Mouse (Mus musculus) liver, embryonic 18 days (tissue): Measurements from ENCODE around the gene Fam189b. TPM values are rescaled to one million over a fixed set of nuclear protein-coding genes. Genes with fewer than 3 reads are reported as not detected.

Experiments
- polyA plus RNA-seq: library from polyadenylated mRNA; depleted of rRNA; stranded (reverse); fragments of >200 nt; gene quantifications from 2 replicates; pipeline ENCODE4 v1.2.3, GENCODE M21; 2012; rRNA removed

Fam189b gene
- polyA plus RNA-seq, result 3.0 and 3.4 TPM in 2 replicates

DNA sequence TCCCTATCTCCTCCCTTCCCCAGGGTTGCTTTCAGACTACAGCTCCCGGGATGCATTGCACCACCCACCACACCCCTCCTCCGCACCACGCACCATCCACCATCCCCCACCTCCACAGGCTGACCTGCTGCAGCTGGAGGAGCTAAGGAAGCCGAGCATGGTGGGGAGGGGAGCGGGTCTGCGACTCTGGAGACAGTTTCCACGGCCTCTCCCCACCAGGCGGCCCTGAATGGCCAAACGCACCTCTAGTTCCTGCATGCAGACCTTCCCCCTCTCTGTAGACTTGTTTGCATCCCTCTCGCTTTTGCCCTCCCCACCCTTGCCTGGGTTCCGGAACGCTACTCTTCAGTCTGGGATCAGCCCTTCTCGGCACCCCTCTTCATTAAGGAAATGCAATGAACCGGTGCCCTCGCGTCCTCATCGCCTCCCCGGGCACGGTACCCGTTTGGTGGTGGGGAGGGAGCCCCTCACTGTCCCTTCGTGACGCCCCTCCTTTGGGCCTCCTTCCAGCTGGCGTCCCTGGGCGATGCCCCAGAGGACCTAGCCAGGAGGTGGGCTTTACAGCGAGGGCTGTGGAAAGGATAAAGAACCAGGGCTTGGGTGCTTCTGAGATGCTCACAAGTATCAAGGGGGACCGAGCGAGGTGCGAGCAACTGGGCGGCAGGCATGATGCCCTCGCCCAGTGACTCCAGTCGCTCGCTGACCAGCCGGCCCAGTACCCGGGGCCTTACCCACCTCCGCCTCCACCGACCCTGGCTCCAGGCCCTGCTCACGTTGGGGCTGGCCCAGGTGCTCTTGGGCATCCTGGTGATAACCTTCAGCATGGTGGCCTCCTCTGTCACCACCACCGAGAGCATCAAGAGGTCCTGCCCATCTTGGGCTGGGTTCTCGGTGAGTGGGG lies at the start of gene Fam189b:
Fam189b (plus strand) TSS at position 86 of the 901 bp plus-strand sequence.

DNA sequence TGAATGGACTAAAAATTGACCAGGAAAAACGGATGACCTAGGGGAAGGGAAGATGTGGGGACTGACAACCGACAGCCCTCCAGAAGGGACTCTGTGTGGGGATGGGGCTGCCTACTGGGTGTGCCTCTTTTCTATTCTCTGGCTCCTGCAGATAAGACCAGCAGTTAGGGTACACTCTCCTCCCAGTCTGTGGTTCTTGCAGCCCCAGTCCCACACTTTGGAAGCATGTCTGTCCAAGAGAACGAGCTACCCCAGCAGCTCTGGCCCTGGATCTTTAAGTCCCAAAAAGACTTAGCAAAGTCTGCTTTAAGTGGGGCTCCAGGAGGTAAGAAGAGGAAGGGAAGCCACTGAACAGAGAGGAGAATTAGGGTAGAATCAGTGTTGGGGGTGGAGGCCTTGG lies 47.0 kb upstream of the Fam189b start, which contains the start of gene Pklr:
Pklr (plus strand) TSS at position 185 of the 400 bp plus-strand sequence.

DNA sequence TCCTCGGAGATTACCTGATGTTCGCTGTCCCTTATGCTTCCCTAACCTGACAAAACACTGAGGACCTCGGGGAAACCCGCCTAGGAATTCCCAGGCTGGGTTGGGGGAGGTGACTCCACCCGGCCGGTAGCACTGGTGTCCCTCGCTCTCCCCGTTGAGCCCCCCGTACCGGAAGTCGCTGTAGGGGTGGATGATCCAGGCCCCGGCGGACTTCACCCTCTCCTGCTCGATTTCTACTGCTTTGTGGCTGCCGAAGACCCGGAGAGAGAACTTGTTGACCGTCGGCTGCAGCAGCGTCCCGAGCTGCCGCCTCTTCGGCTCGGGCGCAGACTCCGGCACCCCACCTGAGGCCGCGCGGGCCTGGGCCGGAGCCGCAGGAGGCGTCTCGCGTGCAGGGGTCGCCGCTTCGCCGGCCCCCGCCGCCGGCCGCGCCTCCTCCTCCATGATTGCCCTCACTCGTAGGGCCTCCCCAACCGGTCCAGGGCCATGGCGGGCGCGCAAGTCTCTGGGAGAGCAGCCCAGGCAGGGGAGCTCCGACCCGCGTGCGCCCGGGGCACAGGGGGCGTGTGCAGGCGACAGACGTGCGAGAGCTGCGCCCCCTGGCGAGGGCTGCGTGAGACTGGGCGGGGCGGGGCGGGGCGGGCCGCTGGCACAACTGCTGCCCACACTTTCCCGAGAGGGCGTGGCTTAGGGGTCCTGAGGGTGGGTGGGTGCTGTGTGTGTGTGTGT lies 23.2 kb upstream of the Fam189b start, which contains the start of gene Hcn3:
Hcn3 (minus strand) TSS at position 581 of the 729 bp plus-strand sequence.

DNA sequence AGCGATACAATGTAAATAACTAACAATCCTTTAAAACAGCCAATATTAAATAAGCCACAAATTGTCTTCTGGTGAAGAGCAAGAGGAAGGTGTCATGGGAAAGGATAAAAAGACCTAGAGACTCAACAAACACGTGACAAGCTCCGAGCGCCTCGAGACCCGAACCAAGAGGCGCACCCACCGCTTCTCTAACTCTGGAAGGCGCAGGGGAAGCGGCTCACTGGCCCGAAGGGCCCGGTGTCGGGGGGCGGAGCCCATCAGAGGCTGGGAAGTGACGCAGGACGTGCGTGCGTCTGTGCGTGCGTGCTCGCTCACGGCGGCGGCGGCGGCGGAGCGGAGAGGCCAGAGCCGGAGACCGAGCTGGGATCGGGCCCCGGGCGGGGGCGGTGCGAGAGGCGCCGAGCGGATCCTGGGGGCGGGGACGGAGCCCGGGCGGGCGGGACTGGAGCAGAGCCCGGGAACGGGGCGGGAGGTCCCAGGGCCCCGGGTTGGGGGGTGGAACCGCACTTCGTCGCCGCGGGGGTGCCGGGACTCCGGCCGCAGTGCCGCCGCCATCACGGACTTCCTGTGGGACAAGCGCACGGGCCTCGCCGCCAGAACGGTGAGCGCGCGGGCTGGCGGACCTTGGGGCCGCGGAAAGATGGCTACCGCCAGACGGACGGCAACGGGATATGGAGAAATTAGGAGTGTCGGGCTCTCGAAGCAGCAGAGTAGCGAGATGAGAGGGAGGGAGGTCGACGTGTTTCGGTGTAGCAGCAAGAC lies 18.3 kb upstream of the Fam189b start, which contains the start of gene Clk2:
Clk2 (plus strand) TSS at position 290 of the 762 bp plus-strand sequence.

DNA sequence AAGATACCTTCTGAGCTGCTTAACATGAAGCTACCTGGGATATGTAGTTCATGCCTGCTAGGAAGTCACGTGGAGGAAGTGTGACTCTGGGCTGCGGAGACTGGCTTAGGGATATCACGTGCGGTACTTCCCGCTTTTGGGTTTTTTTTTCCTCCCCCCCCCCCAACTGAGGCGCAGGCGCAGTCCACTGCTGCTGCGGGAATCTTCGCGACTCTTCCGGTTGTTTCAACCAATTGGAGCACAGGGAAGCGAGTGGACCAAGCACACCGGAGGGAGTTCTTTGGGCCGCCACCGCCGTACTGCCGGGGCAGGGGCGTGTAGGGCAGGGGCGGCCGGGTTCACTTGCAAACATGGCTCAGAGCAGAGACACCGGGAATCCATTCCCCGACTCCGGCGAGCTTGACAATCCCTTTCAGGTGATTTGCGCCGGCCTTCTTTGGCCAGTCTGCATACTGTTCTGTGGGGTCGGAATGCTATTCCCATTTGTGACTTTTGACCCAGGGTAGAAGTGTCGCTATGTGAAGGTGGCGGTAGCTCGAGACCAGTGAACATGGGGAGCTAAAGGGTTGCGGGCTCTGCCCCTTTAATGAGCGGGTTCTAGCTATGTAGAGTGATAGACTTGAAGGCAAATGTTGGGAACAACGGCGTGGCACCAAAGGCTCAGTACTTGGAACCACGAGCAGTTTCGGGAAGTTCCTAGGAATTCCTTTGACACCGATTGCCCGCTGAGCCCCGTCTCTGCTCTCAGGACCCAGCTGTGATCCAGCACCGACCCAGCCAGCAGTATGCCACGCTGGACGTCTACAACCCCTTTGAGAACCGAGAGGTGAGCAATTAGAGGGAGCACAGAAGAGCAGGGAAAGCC lies 5.5 kb upstream of the Fam189b start, which contains the start of gene Scamp3:
Scamp3 (plus strand) TSS at position 232 of the 865 bp plus-strand sequence.

DNA sequence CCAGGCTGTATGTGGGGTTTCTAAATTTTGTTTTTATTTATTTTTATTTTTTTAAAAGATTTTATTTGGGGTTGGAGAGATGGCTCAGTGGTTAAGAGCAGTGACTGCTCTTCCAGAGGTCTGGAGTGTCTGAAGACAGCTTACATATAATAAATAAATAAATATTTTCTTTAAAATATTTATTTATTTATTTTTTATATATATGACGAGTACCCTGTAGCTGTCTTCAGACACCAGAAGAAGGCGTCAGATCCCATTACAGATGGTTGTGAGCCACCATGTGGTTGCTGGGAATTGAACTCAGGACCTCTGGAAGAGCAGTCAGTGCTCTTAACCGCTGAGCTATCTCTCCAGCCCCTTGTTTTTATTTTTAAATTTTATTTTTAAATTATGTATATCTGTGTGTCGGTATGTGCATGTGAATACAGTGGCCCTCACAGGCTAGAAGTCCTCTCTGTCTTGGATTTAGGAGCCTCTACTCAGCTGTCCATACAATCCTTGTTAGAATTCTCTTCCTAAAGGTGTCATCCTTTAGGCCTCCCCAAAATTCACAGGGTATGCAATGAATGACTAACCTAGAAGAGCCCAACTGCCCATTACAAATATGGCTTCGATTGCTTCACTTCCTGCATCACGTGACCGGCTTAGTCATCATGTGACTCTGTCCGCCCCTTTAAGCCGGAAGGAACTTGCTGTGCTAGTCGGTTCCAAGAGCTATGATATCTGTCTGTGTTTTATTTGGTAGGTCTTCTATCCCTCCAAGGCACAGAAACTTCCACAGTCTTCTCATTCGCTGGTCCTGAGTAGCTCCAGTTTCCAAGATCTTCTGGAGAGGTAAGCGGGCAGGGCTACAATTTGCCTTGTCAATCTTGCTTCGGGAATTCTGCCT lies 19.6 kb downstream of the Fam189b start, which contains the start of gene Gba:
Gba (plus strand) TSS at position 676 of the 889 bp plus-strand sequence.

DNA sequence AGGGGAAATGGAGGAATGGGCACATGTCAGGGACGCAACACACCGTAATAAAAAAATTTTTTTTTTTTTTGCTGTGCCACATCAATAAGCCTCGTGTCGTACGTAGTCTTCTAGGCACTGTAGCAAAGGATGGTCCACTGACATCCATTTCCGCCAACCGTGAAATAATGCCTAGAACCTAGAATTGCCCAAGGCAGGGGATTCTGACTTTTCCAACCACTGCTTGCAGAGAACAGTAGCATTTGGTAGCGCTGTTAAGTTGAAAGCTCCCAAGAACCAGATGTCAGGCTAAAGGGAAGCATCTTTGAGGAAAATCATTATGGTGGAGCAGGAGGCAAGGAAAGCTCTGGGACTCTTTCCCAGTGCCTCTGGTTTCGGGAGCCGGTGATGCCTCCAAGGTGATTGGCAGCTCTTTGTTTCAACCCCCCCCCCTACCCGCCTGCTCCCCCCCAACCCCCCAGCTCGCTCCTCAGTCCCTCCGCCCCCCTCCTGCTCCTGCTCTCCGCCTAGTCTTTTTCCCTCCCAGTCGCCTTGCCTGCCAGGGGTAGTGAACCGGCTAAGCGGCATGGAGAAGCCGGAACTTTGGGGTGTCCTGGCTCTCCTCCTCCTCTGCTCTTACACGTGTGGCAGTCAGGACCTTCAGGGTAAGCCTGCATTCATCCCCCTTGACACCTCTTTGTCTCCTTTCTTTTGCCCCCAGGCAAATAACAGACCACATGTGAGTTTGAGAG lies 31.9 kb downstream of the Fam189b start, which contains the start of gene Thbs3:
Thbs3 (plus strand) TSS at position 500 of the 731 bp plus-strand sequence.

DNA sequence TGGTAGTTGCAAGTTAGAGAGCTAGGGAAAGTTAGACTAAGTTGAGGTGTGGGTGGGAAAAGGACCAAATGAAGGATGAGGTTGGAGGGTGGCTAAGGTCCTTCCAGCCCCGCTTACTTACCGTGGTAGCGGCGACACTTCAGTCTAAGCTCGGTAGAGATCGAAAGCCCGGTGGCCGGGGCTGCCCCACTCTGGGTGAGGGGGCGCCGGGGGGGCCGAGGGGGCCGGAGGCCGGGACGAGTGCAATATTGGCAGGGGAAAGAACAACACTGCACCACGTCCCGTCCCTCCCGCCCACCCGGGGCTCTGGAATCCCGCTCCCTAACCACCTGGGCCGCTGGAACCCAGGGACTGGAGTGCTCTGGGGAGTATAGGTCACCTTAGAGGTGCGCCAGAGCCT lies 44.0 kb downstream of the Fam189b start, which contains the start of gene Mtx1:
Mtx1 (minus strand) TSS at position 189 of the 400 bp plus-strand sequence.

DNA sequence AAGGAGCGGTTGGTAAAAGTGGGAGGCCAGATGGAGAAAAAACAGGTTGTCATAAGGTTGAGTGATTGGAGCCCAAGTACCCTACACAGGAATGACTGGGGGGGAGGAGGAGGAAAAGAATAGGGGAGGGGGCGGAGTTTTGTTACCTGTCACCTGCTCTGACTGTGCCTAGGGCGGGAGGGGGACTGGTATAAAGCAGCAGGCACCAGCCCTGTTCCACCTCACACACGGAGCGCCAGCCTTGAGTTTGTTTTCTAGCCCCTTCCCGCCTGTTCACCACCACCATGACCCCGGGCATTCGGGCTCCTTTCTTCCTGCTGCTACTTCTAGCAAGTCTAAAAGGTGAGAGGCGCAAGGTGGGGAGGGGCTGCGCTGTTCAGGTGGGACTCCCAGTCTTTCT lies 45.9 kb downstream of the Fam189b start, which contains the start of gene Muc1:
Muc1 (plus strand) TSS at position 222 of the 400 bp plus-strand sequence.

Other genes starting within 250 kb of the Fam189b start
- 3.3 and 3.8 TPM in 2 replicates for gene Ash1l, start 232.5 kb upstream of the Fam189b start, polyA plus RNA-seq
- gene Dap3, start 232.0 kb upstream of the Fam189b start, polyA plus RNA-seq, result 47.8 and 48.9 TPM in 2 replicates
- 3.9 and 4.8 TPM in 2 replicates for gene Rusc1, start 89.8 kb upstream of the Fam189b start, polyA plus RNA-seq
- gene Gm43738, start 82.0 kb upstream of the Fam189b start, polyA plus RNA-seq, result not detected in 2 replicates
- gene Fdps, start 81.2 kb upstream of the Fam189b start, polyA plus RNA-seq, result 280 and 373 TPM in 2 replicates
- gene Pklr, start 47.0 kb upstream of the Fam189b start, polyA plus RNA-seq, result 90.2 and 91.0 TPM in 2 replicates
- gene Hcn3, start 22.9 kb upstream of the Fam189b start, polyA plus RNA-seq, result 0.14 and 0.19 TPM in 2 replicates
- 25.1 and 31.8 TPM in 2 replicates for gene Clk2, start 18.3 kb upstream of the Fam189b start, polyA plus RNA-seq
- 35.6 and 37.9 TPM in 2 replicates for gene Scamp3, start 5.7 kb upstream of the Fam189b start, polyA plus RNA-seq
- 23.4 and 23.5 TPM in 2 replicates for gene Gba, start 19.8 kb downstream of the Fam189b start, polyA plus RNA-seq
- 2.4 and 2.5 TPM in 2 replicates for gene Thbs3, start 32.0 kb downstream of the Fam189b start, polyA plus RNA-seq
- gene Mtx1, start 43.9 kb downstream of the Fam189b start, polyA plus RNA-seq, result 70.3 and 70.9 TPM in 2 replicates
- 0.36 and 0.37 TPM in 2 replicates for gene Muc1, start 45.9 kb downstream of the Fam189b start, polyA plus RNA-seq
- gene Krtcap2, start 62.8 kb downstream of the Fam189b start, polyA plus RNA-seq, result 44.5 and 46.2 TPM in 2 replicates
- gene Trim46, start 63.2 kb downstream of the Fam189b start, polyA plus RNA-seq, result 0.49 and 0.55 TPM in 2 replicates
- 129 and 153 TPM in 2 replicates for gene Dpm3, start 76.2 kb downstream of the Fam189b start, polyA plus RNA-seq
- gene Slc50a1, start 87.4 kb downstream of the Fam189b start, polyA plus RNA-seq, result 25.2 and 26.5 TPM in 2 replicates
- gene Efna1, start 98.0 kb downstream of the Fam189b start, polyA plus RNA-seq, result 25.1 and 26.2 TPM in 2 replicates
- 0.40 and 0.77 TPM in 2 replicates for gene Efna3, start 139.8 kb downstream of the Fam189b start, polyA plus RNA-seq
- gene Efna4, start 154.9 kb downstream of the Fam189b start, polyA plus RNA-seq, result 0.73 and 1.3 TPM in 2 replicates
- 8.5 and 9.7 TPM in 2 replicates for gene Adam15, start 166.9 kb downstream of the Fam189b start, polyA plus RNA-seq
- 0.02 and 0.05 TPM in 2 replicates for gene Dcst2, start 178.8 kb downstream of the Fam189b start, polyA plus RNA-seq
- 0.10 and 0.13 TPM in 2 replicates for gene Dcst1, start 182.1 kb downstream of the Fam189b start, polyA plus RNA-seq
- 16.5 and 20.0 TPM in 2 replicates for gene Zbtb7b, start 211.6 kb downstream of the Fam189b start, polyA plus RNA-seq
- 0.32 and 0.68 TPM in 2 replicates for gene Lenep, start 219.7 kb downstream of the Fam189b start, polyA plus RNA-seq
- 16.3 TPM in 2 replicates for gene Flad1, start 228.7 kb downstream of the Fam189b start, polyA plus RNA-seq
- 76.7 and 83.7 TPM in 2 replicates for gene Cks1b, start 235.2 kb downstream of the Fam189b start, polyA plus RNA-seq
- gene Shc1, start 235.3 kb downstream of the Fam189b start, polyA plus RNA-seq, result 34.4 and 35.9 TPM in 2 replicates
- gene Pygo2, start 247.1 kb downstream of the Fam189b start, polyA plus RNA-seq, result 14.6 and 14.8 TPM in 2 replicates